Mouse (Mus musculus) neural tube, embryonic 10.5 days (tissue): ENCODE measurements around the gene Pde9a.

Source experiments
- DNase-seq: peaks from one replicate; pipeline ENCODE4 v3.0.0-alpha.2; 2017; ENCODE audit warnings: low spot score; ENCODE audit errors: extremely low spot score

Pde9a gene

GRCm38 (mm10) chr17:31432878-31433281 is 46.9 kb downstream of the Pde9a start:
- DNase-seq, result peak; percentile 41

DNA sequence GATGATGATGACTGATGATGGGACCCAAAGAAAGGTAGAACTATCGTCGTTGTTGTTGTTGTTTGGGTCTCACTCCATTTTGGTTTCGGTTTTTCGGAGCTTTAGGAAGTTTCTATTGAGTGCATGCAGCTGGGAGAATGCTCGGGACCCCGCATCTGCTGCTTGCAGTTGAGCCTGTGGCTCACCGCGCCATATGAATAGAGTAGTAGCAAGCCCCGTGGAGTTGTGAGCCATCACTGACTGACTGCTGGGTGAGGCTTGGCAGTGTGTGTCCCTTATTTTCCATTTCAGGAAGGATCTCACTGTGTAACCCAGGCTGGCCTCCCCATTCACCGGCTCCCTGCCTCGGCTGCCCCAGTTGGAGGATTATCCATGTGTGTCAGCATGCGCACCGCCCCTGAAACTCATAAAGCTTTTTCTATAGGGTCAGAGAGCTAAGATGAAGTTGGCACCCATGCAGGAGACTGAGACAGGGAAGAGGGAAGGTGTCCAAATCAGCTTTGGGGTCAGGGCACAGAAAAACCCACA is 47.5 kb downstream of the Pde9a start:
- no peak for DNase-seq

DNA sequence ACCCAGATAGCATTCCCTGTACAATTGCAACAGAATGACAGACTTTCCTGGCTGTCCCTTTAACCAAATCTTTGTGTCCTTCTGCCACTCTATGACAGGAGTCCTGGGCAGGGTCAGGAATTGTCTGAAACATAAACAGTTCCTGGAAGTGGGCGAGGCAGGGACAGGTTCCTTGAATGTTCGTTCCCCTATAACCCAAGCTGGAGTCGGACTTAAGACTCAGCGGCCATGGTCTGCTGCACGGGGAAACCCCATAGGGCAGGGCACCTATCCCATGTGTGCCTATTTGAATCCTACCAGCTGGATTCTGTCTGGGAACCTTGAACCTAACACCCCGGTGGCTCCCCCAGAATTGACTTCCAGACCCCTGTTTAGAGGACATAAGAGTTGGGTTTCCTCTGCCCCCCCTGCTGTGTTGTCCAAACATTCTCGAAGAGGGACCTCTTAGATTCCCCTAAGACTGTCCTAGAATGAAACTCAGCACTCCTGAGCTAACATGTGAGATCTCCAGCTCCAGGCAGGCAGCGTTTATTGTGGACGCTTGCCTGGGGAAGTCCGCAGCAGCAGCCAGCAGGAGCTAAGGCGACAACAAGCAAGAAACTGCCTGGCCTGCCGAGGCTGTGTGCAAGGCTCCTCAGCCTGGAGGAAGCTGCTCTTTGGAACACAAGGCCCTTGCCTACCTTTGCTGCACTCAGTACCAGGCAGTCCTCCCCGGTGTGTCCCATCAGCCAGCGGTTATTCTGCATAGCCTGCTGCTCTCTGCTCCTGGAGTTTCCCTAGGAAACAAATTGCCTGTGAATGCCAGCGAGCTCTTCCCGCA is 48.2 kb downstream of the Pde9a start:
- peak; percentile 45 for DNase-seq

DNA sequence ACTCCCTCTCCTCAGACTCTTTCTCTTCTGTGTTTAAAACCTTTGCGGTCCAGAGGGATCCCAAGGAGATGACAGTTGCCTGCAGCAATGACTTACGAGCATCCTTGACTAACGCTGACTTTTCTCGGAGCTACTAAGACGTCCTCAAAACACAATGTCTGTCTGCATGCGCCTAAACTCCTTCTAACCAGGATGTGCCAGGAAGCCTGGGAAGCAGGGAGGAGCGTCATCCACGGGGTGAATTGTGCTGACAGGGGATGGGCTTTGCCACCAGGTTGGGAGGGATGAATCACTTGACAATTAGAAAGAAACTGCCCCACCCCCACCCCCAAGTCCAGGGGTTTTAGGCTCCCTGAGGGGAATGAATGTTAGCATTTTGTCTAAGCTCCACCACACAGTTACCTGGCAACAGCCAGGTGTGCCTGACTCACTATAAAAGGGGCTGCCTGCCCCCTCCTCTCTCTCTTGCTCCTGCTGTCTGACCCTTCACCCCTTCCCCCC is 48.9 kb downstream of the Pde9a start:
- DNase-seq, result no peak

- DNase-seq, result peak; percentile 32
Measured at GRCm38 (mm10) chr17:31435934-31436813, 50.2 kb downstream of the Pde9a start.

- no peak for DNase-seq
Measured at GRCm38 (mm10) chr17:31436814-31437406, 50.9 kb downstream of the Pde9a start.

GRCm38 (mm10) chr17:31437482-31437881 is 51.5 kb downstream of the Pde9a start:
- no peak for DNase-seq

GRCm38 (mm10) chr17:31439978-31440377 is 54.0 kb downstream of the Pde9a start:
- DNase-seq, result no peak

DNA sequence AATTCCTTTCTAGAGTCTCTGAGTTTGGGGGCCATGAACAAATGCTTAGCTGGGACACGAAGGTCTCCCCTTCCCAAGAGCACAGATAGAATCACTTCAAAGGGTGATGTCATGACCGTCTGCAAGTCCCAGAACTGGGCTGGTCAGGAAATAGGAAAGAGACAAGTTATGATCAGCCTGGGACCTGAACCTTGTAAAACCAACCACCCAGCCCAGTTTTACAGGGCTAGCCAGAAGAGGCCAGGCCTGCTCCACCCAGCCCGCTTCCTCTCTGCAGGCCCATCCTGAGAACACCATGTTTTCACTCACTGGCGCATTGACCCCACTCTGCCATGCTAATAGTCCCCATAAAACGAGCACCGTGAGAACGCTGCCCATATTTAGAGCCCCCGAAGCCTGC is 56.5 kb downstream of the Pde9a start:
- no peak for DNase-seq

GRCm38 (mm10) chr17:31444251-31444650 is 58.2 kb downstream of the Pde9a start:
- no peak for DNase-seq

DNA sequence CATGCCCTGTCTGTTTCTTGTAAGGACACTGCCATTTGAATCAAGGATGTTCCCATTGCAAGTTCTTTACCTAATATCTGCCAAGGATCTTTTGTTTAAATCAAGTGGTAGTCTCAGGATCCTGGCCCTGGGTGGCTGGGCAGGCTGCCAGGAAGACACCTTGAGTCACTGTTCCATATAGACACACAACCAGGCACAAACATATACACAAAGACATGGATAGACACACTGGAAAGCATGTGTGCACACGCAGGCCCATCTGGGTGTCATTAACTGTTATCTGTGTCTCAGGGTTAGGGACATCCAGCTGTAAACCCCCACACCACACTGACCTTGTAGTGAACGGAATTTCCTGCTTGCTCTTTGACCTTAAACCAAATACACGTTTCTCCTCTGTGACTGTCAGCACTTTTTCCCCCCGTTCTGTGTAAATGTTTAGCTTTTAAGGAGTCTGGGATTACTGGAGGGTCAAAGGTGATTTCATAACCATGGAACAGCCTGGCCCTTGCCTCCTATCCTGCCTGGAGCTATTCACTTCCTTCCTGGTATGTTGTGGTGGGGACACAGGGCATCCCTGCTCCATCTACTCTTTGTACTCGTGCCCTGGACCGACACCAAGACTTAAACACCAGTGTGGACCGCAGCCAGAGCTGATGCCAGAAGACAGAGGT is 59.2 kb downstream of the Pde9a start:
- peak; percentile 36 for DNase-seq

DNA sequence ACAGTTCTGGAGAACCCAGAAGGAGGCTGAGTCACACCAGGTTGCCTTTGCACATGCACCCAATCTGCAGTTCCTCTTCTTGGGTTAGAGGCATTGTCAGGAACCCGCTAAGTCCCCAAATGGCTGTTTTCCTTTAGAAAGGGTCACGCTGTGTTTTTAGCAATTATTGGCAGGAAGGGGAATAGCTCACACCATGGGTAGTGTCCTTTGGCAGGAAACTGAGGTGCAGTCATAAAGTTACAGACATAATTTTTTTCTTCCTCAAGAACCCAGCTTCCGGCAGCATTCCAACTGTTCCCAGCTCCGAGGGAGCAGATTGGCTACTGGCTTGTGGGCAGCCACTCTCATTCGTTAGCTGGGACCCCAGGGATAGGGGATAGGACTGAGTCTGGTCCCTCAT is 61.8 kb downstream of the Pde9a start:
- DNase-seq, result no peak

DNA sequence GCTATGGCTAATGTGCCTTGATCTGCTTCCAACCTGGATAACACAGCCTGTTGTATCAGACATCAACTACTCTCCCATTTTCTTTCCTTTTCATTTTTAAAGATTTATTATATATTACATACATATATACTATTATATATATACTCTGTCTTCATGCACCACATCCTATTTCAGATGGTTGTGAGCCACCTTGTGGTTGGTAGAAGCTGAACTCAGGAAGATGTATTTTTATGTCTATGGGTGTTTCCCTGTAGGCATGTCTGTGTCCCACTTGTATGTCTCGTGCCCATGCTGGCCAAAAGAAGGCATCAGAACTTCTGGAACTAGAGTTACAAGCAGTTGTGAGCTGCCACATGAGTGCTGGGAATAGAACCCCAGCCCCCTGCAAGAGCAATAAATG is 62.5 kb downstream of the Pde9a start:
- no peak for DNase-seq

- DNase-seq, result no peak
Measured at GRCm38 (mm10) chr17:31450206-31450605, 64.2 kb downstream of the Pde9a start.

GRCm38 (mm10) chr17:31451179-31451708 is 65.2 kb downstream of the Pde9a start:
- DNase-seq, result peak; percentile 47

- DNase-seq, result no peak
Measured at GRCm38 (mm10) chr17:31452816-31453215, 66.8 kb downstream of the Pde9a start.

GRCm38 (mm10) chr17:31453476-31453875 is 67.5 kb downstream of the Pde9a start:
- DNase-seq, result no peak

DNA sequence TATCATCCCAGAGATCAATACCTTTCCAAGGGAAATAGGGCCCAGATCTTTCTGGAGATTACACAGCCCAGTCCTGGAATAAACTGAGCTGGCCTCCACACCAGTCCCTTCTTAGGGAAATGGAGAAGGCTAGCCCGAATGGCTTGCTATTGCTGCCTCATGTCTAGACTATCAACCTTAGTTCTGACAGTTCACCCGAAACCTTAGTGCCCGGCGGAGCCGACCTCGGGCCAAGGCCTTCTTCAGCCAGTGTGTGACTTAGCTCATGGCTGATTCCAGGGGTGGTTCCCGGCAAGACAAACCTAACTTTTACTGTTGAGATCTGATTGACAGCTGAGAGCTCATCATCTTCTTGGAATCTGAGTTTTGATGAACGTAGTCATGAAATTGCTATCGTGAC is 68.0 kb downstream of the Pde9a start:
- no peak for DNase-seq

GRCm38 (mm10) chr17:31456723-31457567 is 70.9 kb downstream of the Pde9a start:
- DNase-seq, result no peak

GRCm38 (mm10) chr17:31460416-31460815 is 74.4 kb downstream of the Pde9a start:
- no peak for DNase-seq
